Mouse (Mus musculus) C2C12 (cell line): Measurements from ENCODE around the gene Gdf1. TPM values are rescaled to one million over a fixed set of nuclear protein-coding genes. Genes with fewer than 3 reads are reported as not detected.

Experiments used
- H3K27me3 ChIP-seq: one replicate; pipeline ENCODE4 v1.6.1; 2011; ENCODE audit not compliant: control insufficient read depth, insufficient read depth, insufficient read length
- H3K36me3 ChIP-seq: one replicate; pipeline ENCODE4 v1.6.1; 2011; ENCODE audit not compliant: control insufficient read depth, insufficient read depth
- H3K4me3 ChIP-seq: one replicate; pipeline ENCODE4 v1.5.1; 2011; ENCODE audit warnings: mild to moderate bottlenecking, control low read depth; ENCODE audit not compliant: poor library complexity, insufficient read depth, severe bottlenecking
- H3K79me2 ChIP-seq: one replicate; pipeline ENCODE4 v1.6.1; 2011; ENCODE audit not compliant: control insufficient read depth, insufficient read depth
- H3K79me3 ChIP-seq: one replicate; pipeline ENCODE4 v1.6.1; 2011; ENCODE audit warnings: low read depth, control low read depth
- H3ac ChIP-seq: one replicate; pipeline ENCODE3; 2011; ENCODE audit warnings: low read depth; ENCODE audit not compliant: control insufficient read depth, insufficient read length
- CEBPB ChIP-seq: IDR thresholded peaks from one replicate; pipeline ENCODE4 v1.6.1; 2011; ENCODE audit warnings: low read depth, mild to moderate bottlenecking, control low read depth, moderate library complexity
- CTCF ChIP-seq: IDR thresholded peaks from one replicate; pipeline ENCODE4 v1.5.1; 2011; ENCODE audit not compliant: control insufficient read depth, insufficient read depth, insufficient read length
- FOSL1 ChIP-seq: IDR thresholded peaks from one replicate; pipeline ENCODE4 v1.8.0; 2011; ENCODE audit warnings: mild to moderate bottlenecking, low read length; ENCODE audit not compliant: poor library complexity, insufficient read depth, severe bottlenecking
- MAX ChIP-seq: IDR thresholded peaks from one replicate; pipeline ENCODE4 v1.6.1; 2011; ENCODE audit warnings: mild to moderate bottlenecking, control low read depth
- MYOD1 ChIP-seq: IDR thresholded peaks from one replicate; pipeline ENCODE4 v1.6.1; 2011; ENCODE audit warnings: low read depth; ENCODE audit not compliant: control insufficient read depth, insufficient read length
- MYOG ChIP-seq: IDR thresholded peaks from one replicate; pipeline ENCODE4 v1.6.1; 2011; ENCODE audit not compliant: control insufficient read depth, insufficient read length; ENCODE audit errors: extremely low read depth
- USF1 ChIP-seq: IDR thresholded peaks from one replicate; pipeline ENCODE4 v1.6.1; 2011; ENCODE audit warnings: low read depth, mild to moderate bottlenecking, control low read depth, moderate library complexity
- polyA plus RNA-seq: library from polyadenylated mRNA; unstranded; fragments of >200 nt; fragmentation: generic; extraction: Trizol; gene quantifications from one replicate; pipeline ENCODE4 v1.2.1, GENCODE M21; 2012; ENCODE audit warnings: missing spikeins

Gene Gdf1
- polyA plus RNA-seq, 1 experiment = 0.16 TPM

DNA sequence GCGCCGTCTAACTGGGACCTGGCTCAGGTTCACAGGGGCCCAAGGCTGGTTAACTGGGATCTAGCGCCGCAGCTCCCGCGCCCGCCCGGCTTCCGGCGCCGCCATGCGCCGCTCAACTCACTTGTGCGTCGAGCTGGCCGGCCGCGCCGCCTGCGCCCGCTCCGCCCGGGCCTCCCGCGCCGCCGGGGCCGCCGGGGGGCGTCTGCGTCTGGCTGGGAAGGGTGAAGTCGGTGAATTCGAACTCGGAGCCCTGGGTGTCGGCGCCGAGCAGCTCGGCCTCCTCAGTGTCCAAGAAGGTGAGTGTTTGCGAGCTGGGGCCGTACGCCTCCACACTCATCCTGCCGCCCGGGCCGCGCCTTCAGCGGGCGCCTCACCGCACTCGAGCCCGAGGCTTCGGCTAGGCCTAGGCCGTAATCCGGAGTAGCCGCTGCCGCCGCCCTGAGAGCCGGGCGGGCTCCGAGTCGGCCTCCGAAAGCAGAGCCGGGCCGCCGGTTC lies 23.1 kb downstream of the Gdf1 start:
- Histone ChIP-seq H3ac (peak overlapping the region; percentile 81), H3K27me3 (no peaks in the 10 kb centered on the region), H3K79me3 (peaks cover 51% of the 10 kb centered on the region), H3K79me2 (peaks cover 53% of the 10 kb centered on the region), H3K36me3 (peaks cover 12% of the 10 kb centered on the region), H3K4me3 (peak overlapping the region; percentile 90)
- TF ChIP-seq MYOD1 (no peak), MAX (peak; percentile 10)

DNA sequence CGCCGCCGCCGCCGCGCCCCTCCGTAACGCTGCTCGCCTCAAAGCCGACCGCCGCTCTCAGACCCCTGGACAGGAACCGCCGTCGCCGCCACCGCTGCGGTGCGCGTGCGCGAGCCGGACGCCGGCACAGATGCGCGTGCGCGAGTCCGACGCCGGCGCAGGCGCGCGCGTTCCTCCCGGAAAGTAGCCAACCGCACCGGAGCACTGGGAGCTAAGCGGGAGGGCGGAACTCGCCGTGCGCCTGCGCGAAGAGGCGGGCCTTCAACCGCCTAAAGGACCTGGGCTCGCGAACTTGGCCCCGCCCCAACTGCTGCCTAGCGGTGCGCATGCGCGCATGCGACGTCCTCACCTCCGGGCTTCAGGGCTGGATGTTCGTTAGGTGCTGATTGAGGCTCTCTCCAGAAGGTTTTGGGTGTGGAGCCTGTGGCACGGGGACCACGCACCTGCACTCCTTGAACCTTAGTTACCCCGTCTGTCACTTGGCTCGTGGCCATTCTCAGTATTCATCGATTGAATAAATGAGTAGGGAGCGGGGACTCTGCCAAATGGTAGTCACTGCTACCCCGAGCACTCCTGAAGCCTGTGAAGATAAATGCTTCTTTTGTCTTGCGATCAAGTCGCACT lies 23.7 kb downstream of the Gdf1 start, which contains the start of gene Upf1:
Gene Upf1 (minus strand): TSS at position 85 of the 624 bp plus-strand sequence.
- no peak for TF ChIP-seq CTCF
- TF ChIP-seq MYOD1 = no peak
- no peak for TF ChIP-seq CEBPB
- no peak for TF ChIP-seq USF1
- no peak for TF ChIP-seq MYOG
- TF ChIP-seq MAX = no peak
- TF ChIP-seq FOSL1 = no peak
- peaks cover 47% of the 10 kb centered on the region for H3K79me2 ChIP-seq
- no peaks in the 10 kb centered on the region for H3K27me3 ChIP-seq
- H3K36me3 ChIP-seq = peaks cover 6% of the 10 kb centered on the region
- H3ac ChIP-seq = peak within 1 kb of the TSS; percentile 81
- H3K79me3 ChIP-seq = peaks cover 45% of the 10 kb centered on the region
- peak within 1 kb of the TSS; percentile 90 for H3K4me3 ChIP-seq

DNA sequence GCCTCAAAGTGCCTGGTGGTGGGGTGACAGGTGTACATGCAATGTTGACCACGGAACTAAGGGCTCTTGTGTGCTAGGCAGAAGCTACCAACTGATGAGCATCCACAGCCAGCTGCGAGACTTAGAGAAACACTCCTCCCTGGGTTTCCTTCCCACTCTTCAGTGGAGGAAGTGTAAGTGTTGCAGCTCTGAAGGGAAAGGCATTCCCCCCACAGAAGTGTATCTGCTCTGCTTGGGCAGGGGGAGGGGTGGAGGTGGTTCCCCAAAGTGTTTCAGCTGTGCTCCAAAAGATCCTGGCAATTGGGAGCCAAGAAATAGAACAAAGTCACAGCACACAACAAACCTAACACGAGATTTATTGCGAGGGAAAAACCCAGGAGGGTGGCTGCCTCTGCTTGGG lies 24.4 kb downstream of the Gdf1 start:
- H3K36me3 ChIP-seq = peaks cover 4% of the 10 kb centered on the region
- H3ac ChIP-seq = no peak overlapping the region
- TF ChIP-seq FOSL1 (no peak), MYOD1 (no peak), MAX (no peak), CEBPB (no peak), MYOG (no peak), CTCF (no peak), USF1 (no peak)
- H3K27me3 ChIP-seq = no peaks in the 10 kb centered on the region
- H3K79me3 ChIP-seq = peaks cover 38% of the 10 kb centered on the region
- no peak overlapping the region for H3K4me3 ChIP-seq
- H3K79me2 ChIP-seq = peaks cover 40% of the 10 kb centered on the region

DNA sequence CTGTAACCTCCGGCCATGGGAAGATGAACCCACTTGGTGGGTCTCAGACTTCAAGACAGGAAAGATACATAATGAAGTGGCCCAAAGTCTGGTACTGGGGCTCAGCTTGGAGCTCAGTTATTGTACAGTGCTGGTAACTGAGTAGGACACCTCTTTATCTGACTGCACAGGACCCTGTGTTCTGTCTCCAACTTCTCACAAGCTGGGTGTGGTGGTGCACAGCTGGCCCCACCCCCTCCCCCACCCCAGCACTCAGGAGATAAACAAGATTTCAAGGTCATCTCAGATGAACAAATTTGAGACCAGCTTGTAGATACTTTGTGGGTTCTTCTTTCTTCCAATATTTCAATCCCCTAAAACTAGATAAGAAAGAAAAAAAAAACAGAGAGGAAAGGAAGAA lies 26.5 kb downstream of the Gdf1 start:
- Histone ChIP-seq H3K27me3 (no peaks in the 10 kb centered on the region), H3K79me2 (peaks cover 19% of the 10 kb centered on the region), H3K36me3 (no peaks in the 10 kb centered on the region), H3K4me3 (no peak overlapping the region), H3K79me3 (peaks cover 17% of the 10 kb centered on the region), H3ac (no peak overlapping the region)
- TF ChIP-seq CEBPB (no peak), MYOD1 (no peak), MYOG (no peak), MAX (no peak), FOSL1 (no peak), USF1 (no peak), CTCF (no peak)

DNA sequence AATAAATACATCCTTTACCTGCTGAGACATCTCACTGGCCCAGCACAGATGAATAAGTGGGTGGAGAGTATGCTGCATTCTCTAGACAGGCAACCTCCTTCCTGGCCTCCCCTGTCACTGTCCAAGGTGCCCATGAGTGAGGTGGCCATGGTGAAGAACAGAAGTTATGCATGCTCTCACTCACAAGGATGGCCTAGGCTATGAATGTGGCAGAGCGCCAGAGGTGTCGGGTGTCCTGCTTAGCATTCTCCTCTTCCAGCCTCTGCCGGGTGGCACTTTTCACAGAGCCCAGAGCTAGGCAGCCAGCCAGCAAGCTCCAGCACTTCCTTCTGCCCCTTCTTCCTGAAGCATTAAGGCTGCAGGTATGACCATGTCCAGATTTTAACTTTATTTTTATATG lies 29.8 kb downstream of the Gdf1 start:
- Histone ChIP-seq H3ac (no peak overlapping the region), H3K79me2 (no peaks in the 10 kb centered on the region), H3K27me3 (no peaks in the 10 kb centered on the region), H3K79me3 (no peaks in the 10 kb centered on the region), H3K36me3 (no peaks in the 10 kb centered on the region), H3K4me3 (no peak overlapping the region)
- TF ChIP-seq MYOG (no peak), MYOD1 (no peak), FOSL1 (no peak), MAX (no peak), CEBPB (no peak), USF1 (no peak), CTCF (no peak)

DNA sequence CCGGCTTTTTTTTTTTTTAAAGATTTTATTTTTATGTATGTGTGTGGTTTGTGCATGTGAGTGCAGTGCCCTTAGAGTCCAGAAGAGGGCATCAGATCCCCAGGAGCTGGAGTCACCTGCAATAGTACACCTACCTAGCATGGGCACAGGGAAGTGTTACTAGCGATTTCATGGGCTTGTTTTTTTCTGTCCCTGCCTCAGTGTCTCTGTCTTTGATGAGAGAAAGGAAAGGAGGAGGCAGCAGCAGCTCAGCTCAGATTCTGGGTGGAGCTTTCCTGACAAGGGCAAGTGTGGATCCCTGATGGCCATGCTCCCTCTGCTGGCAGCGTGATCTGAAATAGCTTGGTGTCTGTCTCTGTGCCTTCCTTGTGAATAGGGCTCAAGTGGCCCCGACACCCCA lies 31.2 kb downstream of the Gdf1 start:
- no peaks in the 10 kb centered on the region for H3K27me3 ChIP-seq

More for the DNA sequence above, 31.2 kb downstream of the Gdf1 start:
- no peak for TF ChIP-seq MYOG
- Histone ChIP-seq H3K4me3 (no peak overlapping the region), H3ac (no peak overlapping the region), H3K79me2 (no peaks in the 10 kb centered on the region), H3K79me3 (no peaks in the 10 kb centered on the region), H3K36me3 (no peaks in the 10 kb centered on the region)
